Mouse (Mus musculus): ENCODE measurements around the gene Ehbp1. TPM values are rescaled to one million over a fixed set of nuclear protein-coding genes. Genes with fewer than 3 reads are reported as not detected.
A peak's percentile ranks its signal among the peaks of the same experiment; 100 is the strongest.

The Ehbp1 gene
- polyA plus RNA-seq, 1 experiment from 2014 or later = 8.6 TPM

GRCm38 (mm10) chr11:21996325-21996647 is 345.8 kb downstream of the Ehbp1 start:
- 2% methylated on average over 13 of the region's 13 CpGs for WGBS
- H3K27me3 ChIP-seq = peaks cover 96% of the 10 kb centered on the region
- H3K27ac ChIP-seq = no peak overlapping the region
- H3K36me3 ChIP-seq = no peaks in the 10 kb centered on the region
- no peak overlapping the region for H3K9ac ChIP-seq
- ATAC-seq (replicated peaks; ENCODE audit: low FRiP score) = no peak
- H3K4me2 ChIP-seq = peak overlapping the region; percentile 57
- H3K9me3 ChIP-seq (replicated peaks) = no peaks in the 10 kb centered on the region
- peak overlapping the region; percentile 34 for H3K4me3 ChIP-seq (replicated peaks)
- H3K4me1 ChIP-seq = peaks cover 47% of the 10 kb centered on the region

GRCm38 (mm10) chr11:21995534-21996324 is 346.4 kb downstream of the Ehbp1 start:
- H3K36me3 ChIP-seq = no peaks in the 10 kb centered on the region
- H3K4me1 ChIP-seq = peaks cover 41% of the 10 kb centered on the region
- ATAC-seq (replicated peaks; ENCODE audit: low FRiP score) = no peak
- H3K27me3 ChIP-seq = peaks cover 96% of the 10 kb centered on the region
- WGBS = 4% methylated on average over 27 of the region's 27 CpGs
- H3K27ac ChIP-seq = no peak overlapping the region
- no peak overlapping the region for H3K9ac ChIP-seq
- H3K4me3 ChIP-seq (replicated peaks) = no peak overlapping the region
- no peaks in the 10 kb centered on the region for H3K9me3 ChIP-seq (replicated peaks)
- H3K4me2 ChIP-seq = no peak overlapping the region

- H3K36me3 ChIP-seq = no peaks in the 10 kb centered on the region
- H3K4me2 ChIP-seq = no peak overlapping the region
- no peak overlapping the region for H3K27ac ChIP-seq
- no peaks in the 10 kb centered on the region for H3K9me3 ChIP-seq (replicated peaks)
- H3K4me3 ChIP-seq (replicated peaks) = no peak overlapping the region
- ATAC-seq (replicated peaks; ENCODE audit: low FRiP score) = no peak
- H3K9ac ChIP-seq = no peak overlapping the region
- WGBS = 1% methylated on average over 34 of the region's 34 CpGs
- peaks cover 90% of the 10 kb centered on the region for H3K27me3 ChIP-seq
- peaks cover 34% of the 10 kb centered on the region for H3K4me1 ChIP-seq
These were observed 347.4 kb downstream of the Ehbp1 start for GRCm38 (mm10) chr11:21994377-21995370.

GRCm38 (mm10) chr11:21993597-21994376 is 348.3 kb downstream of the Ehbp1 start:
- no peaks in the 10 kb centered on the region for H3K36me3 ChIP-seq
- H3K27me3 ChIP-seq = peaks cover 90% of the 10 kb centered on the region
- H3K4me3 ChIP-seq (replicated peaks) = peak overlapping the region; percentile 18
- WGBS = 1% methylated on average over 47 of the region's 47 CpGs
- peak; percentile 37; the same call in 1 of the 2 replicates for ATAC-seq (replicated peaks; ENCODE audit: low FRiP score)
- H3K9me3 ChIP-seq (replicated peaks) = no peaks in the 10 kb centered on the region
- H3K9ac ChIP-seq = no peak overlapping the region
- no peak overlapping the region for H3K27ac ChIP-seq
- H3K4me2 ChIP-seq = peak overlapping the region; percentile 31
- peaks cover 34% of the 10 kb centered on the region for H3K4me1 ChIP-seq

- no peaks in the 10 kb centered on the region for H3K36me3 ChIP-seq
- ATAC-seq (replicated peaks; ENCODE audit: low FRiP score) = 0 out of 2 replicates have a peak, but pooled peaks have one; percentile 29
These were observed 349.1 kb downstream of the Ehbp1 start for GRCm38 (mm10) chr11:21992761-21993596.

GRCm38 (mm10) chr11:21988398-21988946 is 353.6 kb downstream of the Ehbp1 start:
- no peak for ATAC-seq (replicated peaks; ENCODE audit: low FRiP score)

More at GRCm38 (mm10) chr11:21992761-21993596, 349.1 kb downstream of the Ehbp1 start:
- 1% methylated on average over 96 of the region's 96 CpGs for WGBS
- Histone ChIP-seq H3K9ac (no peak overlapping the region), H3K9me3 (replicated peaks) (no peaks in the 10 kb centered on the region), H3K27ac (no peak overlapping the region), H3K4me1 (peaks cover 29% of the 10 kb centered on the region), H3K4me3 (replicated peaks) (peak overlapping the region; percentile 18), H3K4me2 (peak overlapping the region; percentile 31), H3K27me3 (peaks cover 90% of the 10 kb centered on the region)

GRCm38 (mm10) chr11:21985118-21985517 is 357.0 kb downstream of the Ehbp1 start:
- Histone ChIP-seq H3K4me2 (no peak overlapping the region), H3K27ac (no peak overlapping the region), H3K36me3 (no peaks in the 10 kb centered on the region), H3K9me3 (replicated peaks) (no peaks in the 10 kb centered on the region), H3K9ac (no peak overlapping the region), H3K4me3 (replicated peaks) (no peak overlapping the region), H3K27me3 (peaks cover 52% of the 10 kb centered on the region), H3K4me1 (no peaks in the 10 kb centered on the region)
- no peak for ATAC-seq (replicated peaks; ENCODE audit: low FRiP score)
- WGBS = 65% methylated on average over 1 of the region's 1 CpGs

More at GRCm38 (mm10) chr11:21988398-21988946, 353.6 kb downstream of the Ehbp1 start:
- H3K27ac ChIP-seq = no peak overlapping the region
- H3K27me3 ChIP-seq = peaks cover 75% of the 10 kb centered on the region
- no peaks in the 10 kb centered on the region for H3K9me3 ChIP-seq (replicated peaks)
- no peak overlapping the region for H3K9ac ChIP-seq
- H3K4me3 ChIP-seq (replicated peaks) = no peak overlapping the region
- peaks cover 8% of the 10 kb centered on the region for H3K4me1 ChIP-seq
- H3K4me2 ChIP-seq = no peak overlapping the region
- WGBS = 72% methylated on average over 1 of the region's 1 CpGs
- H3K36me3 ChIP-seq = no peaks in the 10 kb centered on the region

GRCm38 (mm10) chr11:21974005-21974531 is 368.0 kb downstream of the Ehbp1 start:
- ATAC-seq (replicated peaks; ENCODE audit: low FRiP score) = no peak
- Histone ChIP-seq H3K4me3 (replicated peaks) (no peak overlapping the region), H3K4me2 (no peak overlapping the region), H3K4me1 (no peaks in the 10 kb centered on the region), H3K9me3 (replicated peaks) (no peaks in the 10 kb centered on the region), H3K27me3 (no peaks in the 10 kb centered on the region), H3K27ac (no peak overlapping the region), H3K9ac (no peak overlapping the region), H3K36me3 (no peaks in the 10 kb centered on the region)
- WGBS = 73% methylated on average over 5 of the region's 5 CpGs

- Histone ChIP-seq H3K36me3 (no peaks in the 10 kb centered on the region), H3K9ac (no peak overlapping the region), H3K9me3 (replicated peaks) (no peaks in the 10 kb centered on the region), H3K27ac (no peak overlapping the region), H3K27me3 (no peaks in the 10 kb centered on the region), H3K4me3 (replicated peaks) (no peak overlapping the region), H3K4me2 (no peak overlapping the region), H3K4me1 (no peaks in the 10 kb centered on the region)
- WGBS = 66% methylated on average over 3 of the region's 3 CpGs
- ATAC-seq (replicated peaks; ENCODE audit: low FRiP score) = no peak
These were observed 368.5 kb downstream of the Ehbp1 start for GRCm38 (mm10) chr11:21973597-21973996.

- Histone ChIP-seq H3K4me3 (replicated peaks) (no peak overlapping the region), H3K27ac (no peak overlapping the region), H3K36me3 (no peaks in the 10 kb centered on the region), H3K9me3 (replicated peaks) (no peaks in the 10 kb centered on the region), H3K4me1 (no peaks in the 10 kb centered on the region), H3K4me2 (no peak overlapping the region), H3K9ac (no peak overlapping the region), H3K27me3 (no peaks in the 10 kb centered on the region)
- no peak for ATAC-seq (replicated peaks; ENCODE audit: low FRiP score)
- WGBS = 97% methylated on average over 3 of the region's 3 CpGs
These were observed 373.2 kb downstream of the Ehbp1 start for GRCm38 (mm10) chr11:21968922-21969321.
